Mouse (Mus musculus): ENCODE data around the gene Syngr4. TPM values are rescaled to one million over a fixed set of nuclear protein-coding genes. Genes with fewer than 3 reads are reported as not detected.
"Not testable (repeated sequence)": the region's sequence is repeated elsewhere in the genome, so short reads cannot be mapped to it uniquely, and the experiment has no call there.

Gene Syngr4
- polyA plus RNA-seq (2015; fragmentation: Nextera tagmentation; extraction: Ambion mirVana), result 0.65 and 0.76 TPM in 2 replicates

GRCm38 (mm10) chr7:45896517-45897257 is at the start of gene Syngr4, which contains the start of gene Tmem143:
Gene Syngr4 (minus strand): TSS chr7:45896714.
Gene Tmem143 (plus strand): TSS chr7:45896941.
- Histone ChIP-seq H3K27me3 (no peaks in the 10 kb centered on the region), H3K9me3 (replicated peaks) (no peaks in the 10 kb centered on the region), H3K36me3 (no peaks in the 10 kb centered on the region), H3K4me2 (peak within 1 kb of the TSS; percentile 93), H3K4me1 (replicated peaks) (peaks cover 13% of the 10 kb centered on the region), H3K9ac (peak within 1 kb of the TSS; percentile 69), H3K4me3 (peak within 1 kb of the TSS; percentile 61), H3K27ac (peak within 1 kb of the TSS; percentile 82)
- ATAC-seq (replicated peaks; ENCODE audit: insufficient number of reproducible peaks, insufficient read depth, low FRiP score, low read depth), result peak; percentile 90
- under 1% methylated on average over 40 of the region's 40 CpGs for WGBS

- 69% methylated on average over 1 of the region's 1 CpGs for WGBS
- not testable (repeated sequence) for H3K9me3 ChIP-seq (replicated peaks); H3K4me2 ChIP-seq; ATAC-seq (replicated peaks; ENCODE audit: insufficient number of reproducible peaks, insufficient read depth, low FRiP score, low read depth); H3K4me3 ChIP-seq; H3K9ac ChIP-seq; H3K36me3 ChIP-seq; H3K27ac ChIP-seq; H3K27me3 ChIP-seq; H3K4me1 ChIP-seq (replicated peaks)
Measured at GRCm38 (mm10) chr7:45943280-45943679, 46.8 kb upstream of the Syngr4 start.

- no peak overlapping the region for H3K4me2 ChIP-seq
- H3K36me3 ChIP-seq, result no peaks in the 10 kb centered on the region
- no peak for ATAC-seq (replicated peaks; ENCODE audit: insufficient number of reproducible peaks, insufficient read depth, low FRiP score, low read depth)
- no peak overlapping the region for H3K4me3 ChIP-seq
- H3K9me3 ChIP-seq (replicated peaks), result no peaks in the 10 kb centered on the region
- no peaks in the 10 kb centered on the region for H3K27me3 ChIP-seq
- H3K4me1 ChIP-seq (replicated peaks), result no peaks in the 10 kb centered on the region
- no peak overlapping the region for H3K9ac ChIP-seq
- WGBS, result 78% methylated on average over 9 of the region's 9 CpGs
- H3K27ac ChIP-seq, result no peak overlapping the region
Measured at GRCm38 (mm10) chr7:45941986-45942385, 45.5 kb upstream of the Syngr4 start.

- 38% methylated on average over 2 of the region's 2 CpGs for WGBS
- no peak for ATAC-seq (replicated peaks; ENCODE audit: insufficient number of reproducible peaks, insufficient read depth, low FRiP score, low read depth)
- no peak overlapping the region for H3K9ac ChIP-seq
- no peak overlapping the region for H3K4me3 ChIP-seq
- H3K4me2 ChIP-seq, result no peak overlapping the region
- H3K27me3 ChIP-seq, result no peaks in the 10 kb centered on the region
- no peaks in the 10 kb centered on the region for H3K4me1 ChIP-seq (replicated peaks)
- no peak overlapping the region for H3K27ac ChIP-seq
- H3K9me3 ChIP-seq (replicated peaks), result no peaks in the 10 kb centered on the region
- H3K36me3 ChIP-seq, result no peaks in the 10 kb centered on the region
Measured at GRCm38 (mm10) chr7:45939836-45940235, 43.3 kb upstream of the Syngr4 start.

- H3K4me2 ChIP-seq, result no peak overlapping the region
- H3K36me3 ChIP-seq, result no peaks in the 10 kb centered on the region
- 27% methylated on average over 7 of the region's 7 CpGs for WGBS
- ATAC-seq (replicated peaks; ENCODE audit: insufficient number of reproducible peaks, insufficient read depth, low FRiP score, low read depth), result peak; percentile 53; the same call in 1 of the 2 replicates
- H3K27me3 ChIP-seq, result no peaks in the 10 kb centered on the region
- no peaks in the 10 kb centered on the region for H3K4me1 ChIP-seq (replicated peaks)
- no peak overlapping the region for H3K4me3 ChIP-seq
- H3K9me3 ChIP-seq (replicated peaks), result no peaks in the 10 kb centered on the region
- no peak overlapping the region for H3K9ac ChIP-seq
- H3K27ac ChIP-seq, result no peak overlapping the region
Measured at GRCm38 (mm10) chr7:45935114-45935513, 38.6 kb upstream of the Syngr4 start.

- not testable (repeated sequence) for H3K9ac ChIP-seq
Measured at GRCm38 (mm10) chr7:45933766-45934165, 37.3 kb upstream of the Syngr4 start.

GRCm38 (mm10) chr7:45929688-45930087 is 33.2 kb upstream of the Syngr4 start:
- Histone ChIP-seq H3K4me3 (no peak overlapping the region), H3K9ac (no peak overlapping the region), H3K27me3 (peaks cover 13% of the 10 kb centered on the region; the same call in 1 of the 2 replicates), H3K4me2 (no peak overlapping the region), H3K9me3 (replicated peaks) (no peaks in the 10 kb centered on the region), H3K4me1 (replicated peaks) (no peaks in the 10 kb centered on the region), H3K27ac (no peak overlapping the region), H3K36me3 (no peaks in the 10 kb centered on the region)
- ATAC-seq (replicated peaks; ENCODE audit: insufficient number of reproducible peaks, insufficient read depth, low FRiP score, low read depth), result no peak
- WGBS, result 75% methylated on average over 1 of the region's 1 CpGs

More at GRCm38 (mm10) chr7:45933766-45934165, 37.3 kb upstream of the Syngr4 start:
- not testable (repeated sequence) for H3K27me3 ChIP-seq; H3K36me3 ChIP-seq; H3K9me3 ChIP-seq (replicated peaks); H3K27ac ChIP-seq; ATAC-seq (replicated peaks; ENCODE audit: insufficient number of reproducible peaks, insufficient read depth, low FRiP score, low read depth); H3K4me1 ChIP-seq (replicated peaks); H3K4me3 ChIP-seq; H3K4me2 ChIP-seq
- 87% methylated on average over 12 of the region's 12 CpGs for WGBS

- no peak overlapping the region for H3K9ac ChIP-seq
- WGBS, result 15% methylated on average over 17 of the region's 23 CpGs
- H3K4me2 ChIP-seq, result no peak overlapping the region
- peaks cover 13% of the 10 kb centered on the region; the same call in 1 of the 2 replicates for H3K27me3 ChIP-seq
- no peaks in the 10 kb centered on the region for H3K9me3 ChIP-seq (replicated peaks)
- H3K4me1 ChIP-seq (replicated peaks), result peaks cover 8% of the 10 kb centered on the region
- no peaks in the 10 kb centered on the region for H3K36me3 ChIP-seq
- no peak overlapping the region for H3K4me3 ChIP-seq
- no peak for ATAC-seq (replicated peaks; ENCODE audit: insufficient number of reproducible peaks, insufficient read depth, low FRiP score, low read depth)
- H3K27ac ChIP-seq, result no peak overlapping the region
Measured at GRCm38 (mm10) chr7:45928626-45929295, 32.2 kb upstream of the Syngr4 start.

GRCm38 (mm10) chr7:45924429-45924816 is 27.9 kb upstream of the Syngr4 start:
- ATAC-seq (replicated peaks; ENCODE audit: insufficient number of reproducible peaks, insufficient read depth, low FRiP score, low read depth), result no peak
- Histone ChIP-seq H3K4me1 (replicated peaks) (peaks cover 33% of the 10 kb centered on the region), H3K4me2 (peak overlapping the region; percentile 74), H3K27ac (peak overlapping the region; percentile 93), H3K4me3 (peak overlapping the region; percentile 50), H3K27me3 (peaks cover 13% of the 10 kb centered on the region; the same call in 1 of the 2 replicates), H3K36me3 (no peaks in the 10 kb centered on the region), H3K9ac (peak overlapping the region; percentile 36), H3K9me3 (replicated peaks) (no peaks in the 10 kb centered on the region)
- WGBS, result 18% methylated on average over 14 of the region's 14 CpGs

- Histone ChIP-seq H3K27me3 (peaks cover 13% of the 10 kb centered on the region; the same call in 1 of the 2 replicates), H3K4me1 (replicated peaks) (peaks cover 38% of the 10 kb centered on the region), H3K36me3 (no peaks in the 10 kb centered on the region), H3K4me2 (peak within 1 kb of the TSS; percentile 74), H3K9ac (peak within 1 kb of the TSS; percentile 36), H3K27ac (peak within 1 kb of the TSS; percentile 93), H3K9me3 (replicated peaks) (no peaks in the 10 kb centered on the region), H3K4me3 (peak within 1 kb of the TSS; percentile 50)
- WGBS, result 5% methylated on average over 24 of the region's 24 CpGs
- peak; percentile 67 for ATAC-seq (replicated peaks; ENCODE audit: insufficient number of reproducible peaks, insufficient read depth, low FRiP score, low read depth)
Measured at GRCm38 (mm10) chr7:45923762-45924428, 27.4 kb upstream of the Syngr4 start, which contains the start of gene Ccdc114. Gene Ccdc114 (plus strand): TSS chr7:45924072.
